Mouse (Mus musculus) c-Kit-negative CD71-positive TER-119-positive erythroid progenitor cells, embryonic 14.5 days (primary cell): ENCODE measurements around the gene Lrrc31.

Source experiments
- DNase-seq: peaks from one replicate; pipeline ENCODE4 v3.0.0-alpha.2; 2013; ENCODE audit warnings: low read depth, low spot score

The Lrrc31 gene

DNA sequence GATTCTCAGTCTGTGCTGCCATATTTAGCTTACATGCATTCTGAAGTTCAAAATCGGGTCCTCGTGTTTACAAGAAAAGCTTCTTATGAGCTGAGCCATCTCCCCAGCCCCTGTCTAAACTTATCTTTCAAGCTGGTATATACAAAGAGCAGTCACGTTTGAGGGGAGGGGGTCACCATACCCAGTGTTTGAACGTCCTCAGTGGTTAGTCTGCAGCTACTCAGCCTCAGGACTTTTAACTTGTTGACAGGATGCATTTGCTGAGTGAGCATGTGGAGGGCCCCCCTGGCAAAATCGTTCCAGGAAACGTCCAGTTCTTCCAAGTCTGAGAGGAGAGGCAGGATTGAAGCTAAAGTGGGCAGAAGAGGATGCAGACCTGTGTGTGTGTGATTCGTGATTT, 8.7 kb downstream of the Lrrc31 start:
- DNase-seq: no peak

DNA sequence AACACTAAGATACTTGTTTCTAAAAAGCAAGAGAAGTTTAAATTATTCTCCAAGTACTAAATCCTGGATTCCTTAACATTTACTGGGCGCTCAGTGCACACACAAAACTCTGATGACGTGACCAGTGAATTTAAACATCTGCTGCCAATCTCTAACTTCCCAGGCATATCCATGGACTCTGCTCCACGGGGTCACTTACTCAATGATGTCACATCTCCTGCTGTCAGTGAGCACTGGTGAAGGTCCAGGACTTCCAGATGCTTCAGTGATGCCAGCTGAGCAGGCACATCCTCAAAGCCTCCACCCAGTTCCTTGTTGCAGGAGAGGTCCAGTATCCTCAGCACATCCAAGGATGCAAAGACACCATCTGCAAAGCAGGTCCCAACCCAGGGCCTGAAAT, 12.4 kb downstream of the Lrrc31 start:
- DNase-seq: no peak

DNA sequence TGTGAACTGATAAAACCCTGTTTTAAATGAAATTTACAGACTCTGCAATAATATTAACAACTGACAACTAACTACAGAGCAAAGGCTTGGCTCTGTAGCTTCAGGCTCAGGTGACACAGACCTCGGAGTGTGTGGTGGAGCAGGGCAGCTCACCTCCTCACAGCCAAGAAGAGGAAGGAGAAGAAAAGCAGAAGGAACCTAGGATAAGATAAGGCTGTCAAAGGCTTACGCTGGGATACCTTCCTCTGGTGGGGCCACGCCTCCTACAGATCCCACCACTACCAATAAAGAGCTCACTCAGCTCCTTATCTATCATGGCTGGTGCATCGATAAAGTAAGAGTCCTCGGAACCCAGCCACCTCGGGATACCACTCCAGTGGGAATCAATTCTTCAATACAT, 16.5 kb downstream of the Lrrc31 start:
- no peak for DNase-seq

DNA sequence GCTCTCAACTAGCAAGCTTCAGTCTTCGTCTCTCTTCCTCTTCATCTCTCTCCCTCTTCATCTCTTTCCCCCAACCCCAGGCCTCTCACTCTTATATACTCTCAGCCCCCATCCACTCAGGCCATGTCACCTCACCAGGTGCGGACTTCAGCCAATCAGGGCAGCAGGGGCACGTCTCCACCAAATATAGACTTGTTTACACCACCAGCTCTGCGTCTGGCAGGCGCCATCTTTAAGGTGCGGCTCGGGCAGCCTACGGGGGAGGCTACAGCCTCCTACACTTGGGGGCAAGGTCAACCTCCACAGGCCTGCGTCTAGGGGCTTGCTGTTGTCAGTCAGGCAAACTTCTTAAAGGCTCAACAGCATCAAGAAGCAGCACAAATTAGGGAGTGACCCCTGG, 41.2 kb downstream of the Lrrc31 start:
- DNase-seq: no peak

DNA sequence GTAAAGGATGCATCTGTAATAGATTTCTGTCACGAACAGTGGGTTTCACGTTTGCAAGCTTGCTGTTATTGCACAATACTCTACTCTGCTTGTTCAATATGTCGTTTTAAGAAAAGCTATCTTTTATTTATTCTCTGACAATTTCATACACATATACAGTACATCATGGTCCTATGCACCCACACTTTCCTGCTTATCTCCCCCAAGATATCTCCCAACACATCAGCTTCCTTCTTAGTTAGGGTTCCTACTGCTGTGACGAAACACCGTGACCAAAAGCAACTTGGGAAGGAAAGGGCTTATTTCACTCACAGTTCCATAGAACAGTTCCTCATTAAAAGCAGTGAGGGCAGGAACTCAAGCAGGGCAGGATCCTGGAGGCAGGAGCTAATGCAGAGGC, 43.7 kb downstream of the Lrrc31 start:
- DNase-seq: no peak

DNA sequence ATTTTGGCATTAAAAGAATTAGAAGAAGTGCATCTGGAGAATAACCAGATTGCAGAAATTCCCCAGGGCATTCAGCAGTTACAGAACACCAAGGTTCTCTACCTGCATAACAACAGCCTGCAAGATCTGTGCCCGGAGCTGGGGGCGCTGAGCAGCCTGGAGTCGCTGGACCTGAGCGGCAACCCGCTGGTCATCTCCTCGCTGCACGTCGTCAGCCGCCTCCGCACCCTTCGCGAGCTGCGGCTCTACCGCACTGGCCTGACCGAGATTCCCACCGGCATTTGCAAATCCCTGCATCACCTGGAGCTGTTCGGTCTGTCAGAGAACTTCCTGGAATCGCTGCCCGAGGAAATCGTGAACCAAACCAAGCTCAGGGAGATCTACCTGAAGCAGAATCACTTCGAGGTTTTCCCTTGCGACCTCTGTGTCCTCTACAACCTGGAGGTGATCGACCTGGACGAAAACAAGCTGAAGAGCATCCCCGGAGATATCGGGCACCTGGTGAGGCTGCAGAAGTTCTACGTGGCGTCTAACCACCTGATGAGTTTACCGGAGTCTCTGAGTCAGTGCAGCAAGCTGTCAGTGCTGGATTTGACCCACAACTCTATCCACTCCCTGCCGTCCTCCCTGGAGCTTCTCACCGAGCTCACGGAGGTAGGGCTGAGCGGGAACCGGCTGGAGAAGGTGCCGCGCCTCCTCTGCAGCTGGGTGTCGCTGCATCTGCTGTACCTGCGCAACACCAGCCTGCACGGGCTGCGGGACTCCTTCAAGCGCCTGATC, 49.4 kb downstream of the Lrrc31 start:
- DNase-seq: no peak

DNA sequence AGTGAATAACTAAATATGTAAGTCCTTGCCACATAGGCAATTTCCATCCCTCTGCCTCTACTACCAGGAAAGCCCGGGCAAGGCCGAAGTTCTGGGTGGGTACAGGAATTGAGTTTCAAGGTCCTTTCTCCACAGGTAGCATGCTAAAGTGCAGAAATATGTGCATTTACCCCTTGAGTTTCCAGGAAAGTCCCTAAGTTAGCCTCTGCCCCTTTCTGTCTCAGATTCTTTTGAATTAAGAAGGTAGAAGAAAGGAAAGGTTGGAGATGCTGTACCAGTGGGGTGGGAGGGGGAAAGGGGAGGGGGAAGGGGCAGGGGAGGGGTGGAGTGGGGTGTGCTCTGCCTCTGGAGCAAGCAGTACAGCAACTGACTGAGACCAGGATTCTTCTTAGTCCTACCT, 51.2 kb downstream of the Lrrc31 start:
- DNase-seq: no peak

DNA sequence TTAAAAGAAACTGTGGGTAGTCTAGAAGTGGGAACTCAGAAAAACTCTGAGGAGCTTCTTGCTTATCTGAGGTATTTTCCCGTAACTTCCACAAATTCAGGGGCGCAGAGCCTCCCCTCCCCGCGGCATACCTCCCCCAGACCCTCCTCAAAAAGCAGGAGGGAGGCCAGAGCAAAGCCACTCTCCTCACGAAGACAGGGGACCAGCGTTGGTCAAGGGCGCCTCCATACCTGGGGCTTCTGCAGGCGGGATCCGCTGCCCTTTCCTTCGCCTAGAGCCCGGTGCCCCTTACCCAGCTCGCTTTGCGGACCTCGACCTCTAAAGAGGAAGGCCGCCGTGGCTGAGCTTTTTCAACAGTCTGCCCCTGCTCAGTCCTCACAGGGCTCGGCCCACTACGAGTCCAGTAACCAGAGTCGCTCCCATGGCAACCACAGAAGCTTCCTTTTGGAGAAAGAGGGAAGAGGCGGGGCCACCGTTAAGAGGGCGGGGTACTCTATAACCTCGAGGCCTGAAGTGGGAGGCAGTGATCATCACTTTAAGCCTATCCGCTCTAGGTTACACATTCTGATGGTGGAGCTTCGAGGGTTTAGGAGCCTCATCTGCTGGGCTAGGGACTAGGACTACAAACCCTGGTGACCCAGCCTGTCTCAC, 52.1 kb downstream of the Lrrc31 start, which contains the start of gene Lrrc34:
Gene Lrrc34, minus strand, starts transcription at position 430 of the 651 bp plus-strand sequence.
- no peak for DNase-seq

DNA sequence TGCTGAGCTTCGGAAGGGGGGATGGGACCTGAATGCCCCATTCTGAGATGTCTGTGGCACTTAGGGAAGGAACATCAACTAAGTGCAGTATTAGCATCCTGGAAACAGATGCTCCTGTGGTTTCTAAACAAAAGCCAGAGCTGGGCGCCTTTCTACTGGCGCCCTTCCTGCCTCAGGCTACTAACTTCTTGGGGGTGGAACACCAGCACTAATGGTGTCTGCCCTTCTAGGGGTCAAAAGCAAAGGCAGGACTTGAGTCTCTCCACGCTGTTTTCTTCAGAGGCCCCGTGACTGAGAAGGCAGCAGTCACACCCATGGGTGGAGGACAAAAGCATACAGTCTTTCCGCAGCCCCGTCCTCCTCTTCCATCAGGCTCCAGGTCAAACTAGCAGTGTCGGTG, 52.9 kb downstream of the Lrrc31 start:
- no peak for DNase-seq

DNA sequence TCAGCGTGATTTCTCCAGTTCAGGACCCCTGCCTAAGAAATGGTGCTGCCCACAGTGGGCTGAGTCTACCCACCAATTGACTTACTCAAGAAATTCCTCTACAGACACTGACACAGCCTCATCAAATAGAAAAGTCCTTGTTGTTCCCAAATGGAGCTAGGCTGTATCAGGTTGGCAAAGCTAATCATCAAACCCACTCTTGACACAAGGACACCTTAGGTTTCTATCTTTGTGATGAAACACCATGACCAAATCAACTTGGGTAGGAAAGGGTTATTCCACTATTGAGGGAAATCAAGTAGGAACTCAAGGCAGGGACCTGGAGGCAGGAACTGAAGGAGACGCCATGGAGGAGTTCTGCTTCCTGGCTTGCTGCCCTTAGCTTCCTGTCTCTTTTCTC, 55.4 kb downstream of the Lrrc31 start, which contains the start of gene Lrriq4:
Gene Lrriq4, plus strand, starts transcription at position 301 of the 400 bp plus-strand sequence.
- DNase-seq: no peak

DNA sequence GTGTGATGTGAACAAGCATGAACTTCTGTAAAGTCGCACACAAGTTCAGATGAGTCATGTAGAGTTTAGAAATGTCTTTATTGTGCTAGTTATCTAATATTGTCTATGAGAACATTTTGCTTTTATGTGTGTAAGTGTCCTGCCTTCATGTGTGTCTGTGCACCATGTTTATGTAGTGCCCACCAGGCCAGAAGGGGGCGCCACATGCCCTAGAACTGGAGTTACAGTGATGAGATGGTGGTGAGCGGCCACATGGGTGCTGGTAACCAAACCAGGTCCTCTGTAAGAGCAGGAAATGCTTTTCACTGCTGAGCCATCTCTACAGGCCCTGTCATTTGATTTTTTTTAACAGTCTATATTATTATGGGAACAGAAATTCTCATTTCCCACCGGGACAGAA, 64.0 kb downstream of the Lrrc31 start:
- DNase-seq: no peak

DNA sequence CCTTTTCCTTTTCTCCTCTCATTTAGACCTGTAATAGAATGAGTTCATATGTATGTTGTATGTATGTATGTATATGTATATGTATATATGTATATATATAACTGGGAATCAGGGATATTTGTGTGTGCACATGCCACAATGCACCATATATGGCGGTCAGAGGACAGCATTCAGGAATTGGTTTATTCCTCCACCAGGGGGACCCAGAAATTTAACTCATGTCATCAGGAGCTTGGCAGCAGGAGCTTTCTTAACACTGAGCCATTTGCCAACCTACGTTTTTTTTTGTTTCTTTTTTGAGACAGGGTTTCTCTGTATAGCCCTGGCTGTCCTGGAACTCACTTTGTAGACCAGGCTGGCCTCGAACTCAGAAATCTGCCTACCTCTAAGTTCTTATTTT, 66.0 kb downstream of the Lrrc31 start:
- no peak for DNase-seq
